Mouse (Mus musculus) midbrain, postnatal 0 days (tissue): Measurements from ENCODE around the gene Serpinb9. TPM values are rescaled to one million over a fixed set of nuclear protein-coding genes. Genes with fewer than 3 reads are reported as not detected.
"Not testable (repeated sequence)": the region's sequence is repeated elsewhere in the genome, so short reads cannot be mapped to it uniquely, and the experiment has no call there.

Source experiments
- ATAC-seq: fragments of 200-750 bp; cut with Nextera tagmentation; 2 replicates; pipeline ENCODE4 v1.8.0; 2017; ENCODE audit warnings: moderate number of reproducible peaks, mild to moderate bottlenecking, moderate TSS enrichment, moderate library complexity; ENCODE audit not compliant: low FRiP score
- DNase-seq: peaks from one replicate; pipeline ENCODE4 v3.0.0-alpha.2; 2015; ENCODE audit warnings: low spot score
- H3K27ac ChIP-seq: fragments of 300-500 bp; sonication (generic); 2 replicates; pipeline ENCODE4 v1.5.1; 2014; ENCODE audit warnings: low read depth, mild to moderate bottlenecking, low read length, mixed read lengths
- H3K27me3 ChIP-seq: fragments of 300-500 bp; sonication (generic); 2 replicates; pipeline ENCODE4 v1.6.1; 2014; ENCODE audit warnings: low read length, control low read depth, mixed read lengths; ENCODE audit not compliant: insufficient read depth
- H3K36me3 ChIP-seq: fragments of 300-500 bp; sonication (generic); 2 replicates; pipeline ENCODE4 v1.6.1; 2014; ENCODE audit warnings: low read length, control low read depth, mixed read lengths; ENCODE audit not compliant: insufficient read depth
- H3K4me1 ChIP-seq: fragments of 300-500 bp; sonication (generic); 2 replicates; pipeline ENCODE4 v1.6.1; 2014; ENCODE audit warnings: mild to moderate bottlenecking, control low read depth, antibody characterized with exemption, low read length, mixed read lengths; ENCODE audit not compliant: insufficient read depth
- H3K4me2 ChIP-seq: fragments of 300-500 bp; sonication (generic); 2 replicates; pipeline ENCODE4 v1.6.1; 2014; ENCODE audit warnings: low read depth, mild to moderate bottlenecking, low read length, mixed read lengths; ENCODE audit not compliant: poor library complexity, severe bottlenecking
- H3K4me3 ChIP-seq: fragments of 300-500 bp; sonication (generic); 2 replicates; pipeline ENCODE4 v1.5.1; 2014; ENCODE audit warnings: low read depth, mild to moderate bottlenecking, low read length, moderate library complexity
- H3K9ac ChIP-seq: fragments of 300-500 bp; sonication (generic); replicated peaks from 2 replicates; pipeline ENCODE4 v1.6.1; 2014; ENCODE audit warnings: mild to moderate bottlenecking, low read length, moderate library complexity, mixed read lengths; ENCODE audit not compliant: poor library complexity, severe bottlenecking
- H3K9me3 ChIP-seq: fragments of 300-500 bp; sonication (generic); 2 replicates; pipeline ENCODE4 v1.6.1; 2016; ENCODE audit warnings: low read length, control low read depth
- CTCF ChIP-seq: IDR thresholded peaks from 2 replicates; pipeline ENCODE4 v1.5.1; 2016; ENCODE audit warnings: antibody characterized with exemption, mild to moderate bottlenecking
- WGBS: fragments of 180-500 bp; shearing (Covaris S2); extraction: QIAGEN DNeasy Blood & Tissue Kit; methylation state at CpG from one replicate; pipeline ENCODE4 v1.1.7; 2014; 5-methylcytosine and 5-hydroxymethylcytosine counted together
- polyA plus RNA-seq: library from polyadenylated mRNA; unstranded; fragments of >200 nt; fragmentation: Nextera tagmentation; extraction: Ambion mirVana; gene quantifications from 2 replicates; pipeline ENCODE4 v1.2.1, GENCODE M21; 2015
- total RNA-seq: library from RNA; depleted of rRNA; stranded (reverse); fragments of >200 nt; gene quantifications from 2 replicates; pipeline ENCODE4 v1.2.3, GENCODE M21; 2014; rRNA removed

The Serpinb9 gene
- total RNA-seq (1.6 and 3.2 TPM in 2 replicates), polyA plus RNA-seq (2.9 and 3.0 TPM in 2 replicates)

DNA sequence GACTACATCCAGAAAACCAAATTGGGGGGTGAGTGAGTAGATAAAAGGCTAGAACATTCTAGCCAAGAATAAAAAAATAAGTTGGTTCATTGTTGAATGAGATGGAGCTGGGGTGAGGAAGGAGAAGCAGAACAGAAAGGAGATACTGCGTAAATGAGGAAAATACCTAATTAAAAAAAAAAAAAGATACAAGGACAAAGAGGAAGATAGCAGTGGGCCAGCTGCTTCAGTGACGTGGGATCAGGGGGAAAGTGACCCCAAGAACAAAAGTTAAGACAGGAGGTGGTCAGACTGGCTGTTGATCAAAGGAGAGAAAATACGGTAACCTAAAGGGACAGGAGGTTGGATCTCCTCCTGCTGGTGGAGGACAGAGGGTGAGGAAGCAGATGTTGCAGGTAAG lies at the start of gene Serpinb9:
Serpinb9 (plus strand) TSS at position 301 of the 400 bp plus-strand sequence.
- Histone ChIP-seq H3K27me3 (no peaks in the 10 kb centered on the region), H3K4me3 (no peak within 1 kb of the TSS), H3K9me3 (no peaks in the 10 kb centered on the region), H3K9ac (no peak within 1 kb of the TSS), H3K36me3 (no peaks in the 10 kb centered on the region), H3K4me2 (no peak within 1 kb of the TSS), H3K27ac (peak within 1 kb of the TSS; percentile 2; the same call in 1 of the 2 replicates), H3K4me1 (0 out of 2 replicates have a peak, but pooled peaks cover 2% of the 10 kb centered on the region)
- no peak for TF ChIP-seq CTCF
- DNase-seq: no peak
- no peak for ATAC-seq
- 82% methylated on average over 3 of the region's 3 CpGs for WGBS

DNA sequence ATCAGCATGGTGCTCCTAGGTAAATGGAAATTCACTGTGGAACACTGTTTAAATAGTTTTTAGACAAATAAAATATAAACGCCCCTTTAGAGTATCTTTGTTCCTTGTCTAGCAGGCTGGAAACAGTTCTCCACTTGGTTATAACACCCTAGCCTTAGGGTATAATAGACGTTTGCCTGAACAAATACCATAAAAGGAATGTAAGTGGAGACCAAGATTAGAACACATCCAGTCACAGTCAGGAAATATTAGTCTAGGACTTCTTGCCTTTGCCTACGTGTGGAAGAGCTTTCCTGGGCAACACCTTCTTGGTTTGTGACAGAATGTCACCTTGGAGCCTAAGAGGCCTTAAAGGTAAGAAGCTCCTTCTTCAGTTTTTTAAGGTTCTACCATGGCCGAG lies 46.5 kb upstream of the Serpinb9 start:
- Histone ChIP-seq H3K9ac (no peak overlapping the region), H3K36me3 (no peaks in the 10 kb centered on the region), H3K4me3 (no peak overlapping the region), H3K27ac (no peak overlapping the region), H3K9me3 (no peaks in the 10 kb centered on the region), H3K27me3 (no peaks in the 10 kb centered on the region), H3K4me2 (no peak overlapping the region), H3K4me1 (no peaks in the 10 kb centered on the region)
- DNase-seq (no peak), ATAC-seq (no peak)
- WGBS: 78% methylated on average over 4 of the region's 4 CpGs
- no peak for TF ChIP-seq CTCF

- no peaks in the 10 kb centered on the region for H3K27me3 ChIP-seq
- no peaks in the 10 kb centered on the region for H3K36me3 ChIP-seq
- DNase-seq (no peak), ATAC-seq (no peak)
- H3K9me3 ChIP-seq: no peaks in the 10 kb centered on the region
- WGBS: 84% methylated on average over 4 of the region's 4 CpGs
- no peak overlapping the region for H3K4me3 ChIP-seq
- H3K4me1 ChIP-seq: no peaks in the 10 kb centered on the region
- no peak overlapping the region for H3K9ac ChIP-seq
- no peak for TF ChIP-seq CTCF
- H3K27ac ChIP-seq: no peak overlapping the region
- no peak overlapping the region for H3K4me2 ChIP-seq
Observed at GRCm38 (mm10) chr13:32957917-32958316, 45.1 kb upstream of the Serpinb9 start.

DNA sequence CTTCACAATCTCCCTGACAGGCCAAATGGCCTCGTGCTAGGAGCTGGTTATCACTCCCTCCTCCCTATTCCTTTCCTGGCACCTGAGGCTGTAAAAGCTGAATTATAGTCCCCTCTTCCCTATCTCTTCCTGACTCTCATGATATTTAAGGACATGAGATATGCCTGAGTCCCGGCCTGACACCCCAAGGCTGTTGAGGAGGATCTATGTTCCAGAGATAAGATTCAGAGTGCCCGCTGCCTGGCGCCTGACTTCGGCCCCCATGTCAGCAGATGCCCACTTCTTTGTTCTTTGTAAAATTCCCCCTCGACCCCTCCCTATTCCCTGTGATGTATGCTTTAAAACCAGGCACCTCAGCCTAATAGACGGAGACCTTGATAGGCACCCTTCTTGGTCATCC lies 44.5 kb upstream of the Serpinb9 start:
- not testable (repeated sequence) for DNase-seq, ATAC-seq, H3K9me3 ChIP-seq, H3K9ac ChIP-seq, H3K4me1 ChIP-seq, H3K27ac ChIP-seq, H3K4me2 ChIP-seq, H3K36me3 ChIP-seq, H3K4me3 ChIP-seq, H3K27me3 ChIP-seq
- WGBS: 94% methylated on average over 7 of the region's 7 CpGs

GRCm38 (mm10) chr13:32963990-32964753 lies 38.9 kb upstream of the Serpinb9 start:
- H3K4me2 ChIP-seq: no peak overlapping the region
- ATAC-seq (no peak), DNase-seq (no peak)
- no peaks in the 10 kb centered on the region for H3K4me1 ChIP-seq
- H3K9me3 ChIP-seq: no peaks in the 10 kb centered on the region
- H3K27me3 ChIP-seq: no peaks in the 10 kb centered on the region
- WGBS: 78% methylated on average over 9 of the region's 9 CpGs
- no peaks in the 10 kb centered on the region for H3K36me3 ChIP-seq
- H3K4me3 ChIP-seq: no peak overlapping the region
- no peak for TF ChIP-seq CTCF
- no peak overlapping the region for H3K9ac ChIP-seq
- no peak overlapping the region for H3K27ac ChIP-seq

DNA sequence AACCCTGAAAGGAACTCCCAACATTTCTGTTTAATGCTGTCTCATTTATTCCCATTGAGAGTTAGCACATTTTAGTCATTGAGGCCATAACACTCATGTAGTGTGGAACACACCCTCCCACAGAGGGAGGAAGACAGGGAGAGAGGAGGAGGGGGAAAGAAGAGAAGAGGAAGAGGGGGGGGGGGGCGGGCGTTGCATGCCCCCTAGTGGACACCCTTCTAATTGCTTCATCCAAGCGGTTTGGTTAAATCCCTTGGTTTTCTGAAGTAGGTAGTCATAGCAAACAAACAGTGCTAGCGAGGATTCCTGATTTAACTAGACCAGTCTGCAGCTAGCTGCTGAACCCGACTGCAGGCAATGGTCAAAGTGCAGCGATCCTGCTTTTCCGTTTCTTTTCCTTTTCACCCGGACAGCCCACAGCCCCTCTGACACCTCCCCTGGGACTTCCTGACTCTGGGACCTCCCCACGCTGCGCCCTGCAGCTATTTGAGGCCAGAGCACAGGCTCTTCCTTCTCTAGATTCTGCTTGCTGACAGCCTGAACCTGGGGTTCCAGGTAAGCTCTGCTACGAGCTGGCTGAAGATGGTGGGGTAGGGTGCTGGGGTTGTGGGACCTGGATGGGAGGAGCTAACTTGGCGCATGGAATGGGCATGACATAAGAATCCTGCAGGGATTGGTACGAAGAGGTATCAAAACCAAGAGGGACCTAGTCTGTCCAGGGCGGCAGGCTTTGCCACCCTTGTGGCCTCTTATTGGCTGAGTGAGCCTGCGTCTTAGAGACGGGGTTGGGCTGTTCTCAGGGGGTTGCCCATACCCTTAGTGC lies 37.9 kb upstream of the Serpinb9 start, which contains the start of gene Serpinb6b:
Serpinb6b (plus strand) TSS at position 221 of the 823 bp plus-strand sequence.
- H3K9ac ChIP-seq: no peak within 1 kb of the TSS; the same call in 1 of the 2 replicates
- H3K4me2 ChIP-seq: peak within 1 kb of the TSS; percentile 44
- no peaks in the 10 kb centered on the region for H3K4me1 ChIP-seq
- H3K27ac ChIP-seq: no peak within 1 kb of the TSS
- no peaks in the 10 kb centered on the region for H3K36me3 ChIP-seq
- peak; percentile 42 for TF ChIP-seq CTCF
- DNase-seq (no peak), ATAC-seq (peak; percentile 2; the same call in 1 of the 2 replicates)
- H3K4me3 ChIP-seq: peak within 1 kb of the TSS; percentile 19; the same call in 1 of the 2 replicates
- 48% methylated on average over 14 of the region's 16 CpGs for WGBS
- no peaks in the 10 kb centered on the region for H3K27me3 ChIP-seq
- H3K9me3 ChIP-seq: no peaks in the 10 kb centered on the region
